Mouse (Mus musculus) testis, postnatal 14 days (tissue): ENCODE data around the gene Map4k3.
A peak's percentile ranks its signal among the peaks of the same experiment; 100 is the strongest.
"Not testable (repeated sequence)": the region's sequence is repeated elsewhere in the genome, so short reads cannot be mapped to it uniquely, and the experiment has no call there.

Experiments
- DNase-seq: peaks from one replicate; pipeline ENCODE4 v3.0.0; 2021; ENCODE audit warnings: low spot score

Gene Map4k3

GRCm38 (mm10) chr17:80568441-80568840 is 159.8 kb downstream of the Map4k3 start:
- DNase-seq, result no peak

GRCm38 (mm10) chr17:80564611-80564924 is 163.7 kb downstream of the Map4k3 start:
- DNase-seq, result no peak

GRCm38 (mm10) chr17:80563762-80564610 is 164.3 kb downstream of the Map4k3 start:
- not testable (repeated sequence) for DNase-seq

GRCm38 (mm10) chr17:80562792-80563191 is 165.5 kb downstream of the Map4k3 start:
- DNase-seq, result no peak

- peak; percentile 56 for DNase-seq
These were observed 167.4 kb downstream of the Map4k3 start for GRCm38 (mm10) chr17:80560669-80561401.

- no peak for DNase-seq
These were observed 168.5 kb downstream of the Map4k3 start for GRCm38 (mm10) chr17:80559745-80560144.

GRCm38 (mm10) chr17:80559050-80559449 is 169.2 kb downstream of the Map4k3 start:
- DNase-seq, result no peak

GRCm38 (mm10) chr17:80558583-80558982 is 169.7 kb downstream of the Map4k3 start:
- no peak for DNase-seq

- no peak for DNase-seq
These were observed 170.8 kb downstream of the Map4k3 start for GRCm38 (mm10) chr17:80557461-80557860.

GRCm38 (mm10) chr17:80553318-80554270 is 174.7 kb downstream of the Map4k3 start:
- peak; percentile 62 for DNase-seq

GRCm38 (mm10) chr17:80552653-80553052 is 175.6 kb downstream of the Map4k3 start:
- DNase-seq, result no peak

- DNase-seq, result no peak
These were observed 177.3 kb downstream of the Map4k3 start for GRCm38 (mm10) chr17:80550981-80551380.

- no peak for DNase-seq
These were observed 181.4 kb downstream of the Map4k3 start for GRCm38 (mm10) chr17:80546846-80547245.

- DNase-seq, result no peak
These were observed 182.1 kb downstream of the Map4k3 start for GRCm38 (mm10) chr17:80546227-80546626.

- DNase-seq, result no peak
These were observed 184.6 kb downstream of the Map4k3 start for GRCm38 (mm10) chr17:80543646-80544045.

GRCm38 (mm10) chr17:80537136-80537535 is 191.1 kb downstream of the Map4k3 start:
- no peak for DNase-seq

GRCm38 (mm10) chr17:80535633-80536032 is 192.7 kb downstream of the Map4k3 start:
- DNase-seq, result no peak

GRCm38 (mm10) chr17:80531351-80531750 is 196.9 kb downstream of the Map4k3 start:
- DNase-seq, result not testable (repeated sequence)
